Mouse (Mus musculus) neutrophil, adult 5-6 weeks (primary cell): ENCODE results near the gene Rnasek. TPM values are rescaled to one million over a fixed set of nuclear protein-coding genes. Genes with fewer than 3 reads are reported as not detected.
A peak's percentile ranks its signal among the peaks of the same experiment; 100 is the strongest.

ENCODE experiments used
- ATAC-seq: fragments of 151-379, 151-347 bp; 2 replicates; pipeline ENCODE4 v1.8.0; 2017; ENCODE audit warnings: mild to moderate bottlenecking, moderate TSS enrichment; ENCODE audit not compliant: insufficient number of reproducible peaks, poor library complexity, low FRiP score, severe bottlenecking; ENCODE audit errors: extremely low read depth
- total RNA-seq: library from RNA; stranded (forward); fragments of 200-1000 nt; gene quantifications from 2 replicates; pipeline ENCODE4 v1.2.3, GENCODE M21; 2017

Rnasek gene
- 60.4 and 69.0 TPM in 2 replicates for total RNA-seq

- peak; percentile 42 for ATAC-seq
These were observed at the start of gene Rnasek, which contains the start of gene Gm21988 for GRCm38 (mm10) chr11:70239541-70240279. Rnasek (minus strand) TSS chr11:70239842. Gm21988 (minus strand) TSS chr11:70239830.

GRCm38 (mm10) chr11:70289236-70289635, 49.6 kb upstream of the Rnasek start:
- no peak for ATAC-seq

GRCm38 (mm10) chr11:70288102-70288501, 48.5 kb upstream of the Rnasek start:
- ATAC-seq: no peak

- ATAC-seq: no peak
These were observed 46.0 kb upstream of the Rnasek start for GRCm38 (mm10) chr11:70285686-70286085.

GRCm38 (mm10) chr11:70284757-70285156, 45.1 kb upstream of the Rnasek start:
- no peak for ATAC-seq

GRCm38 (mm10) chr11:70283666-70284065, 44.0 kb upstream of the Rnasek start:
- no peak for ATAC-seq

GRCm38 (mm10) chr11:70280441-70280840, 40.8 kb upstream of the Rnasek start:
- ATAC-seq: 0 out of 2 replicates have a peak, but pooled peaks have one; percentile 30

GRCm38 (mm10) chr11:70278961-70279360, 39.3 kb upstream of the Rnasek start:
- ATAC-seq: no peak

GRCm38 (mm10) chr11:70271641-70272040, 32.0 kb upstream of the Rnasek start:
- ATAC-seq: no peak

- no peak for ATAC-seq
These were observed 26.8 kb upstream of the Rnasek start for GRCm38 (mm10) chr11:70266405-70266804.

- ATAC-seq: no peak
These were observed 26.2 kb upstream of the Rnasek start for GRCm38 (mm10) chr11:70265819-70266218.

- no peak for ATAC-seq
These were observed 25.6 kb upstream of the Rnasek start for GRCm38 (mm10) chr11:70265252-70265651.

- ATAC-seq: no peak
These were observed 19.4 kb upstream of the Rnasek start for GRCm38 (mm10) chr11:70259035-70259434.

- 0 out of 2 replicates have a peak, but pooled peaks have one; percentile 6 for ATAC-seq
These were observed 15.4 kb upstream of the Rnasek start, which contains the start of gene Alox12 for GRCm38 (mm10) chr11:70254931-70255531. Alox12 (minus strand) TSS chr11:70255353.

GRCm38 (mm10) chr11:70254337-70254736, 14.7 kb upstream of the Rnasek start:
- no peak for ATAC-seq

GRCm38 (mm10) chr11:70251853-70252252, 12.2 kb upstream of the Rnasek start:
- no peak for ATAC-seq

- no peak for ATAC-seq
These were observed 10.5 kb upstream of the Rnasek start for GRCm38 (mm10) chr11:70250150-70250549.

- ATAC-seq: peak; percentile 64; the same call in 1 of the 2 replicates
These were observed 7.6 kb upstream of the Rnasek start for GRCm38 (mm10) chr11:70247136-70247845.

- no peak for ATAC-seq
These were observed 2.9 kb upstream of the Rnasek start for GRCm38 (mm10) chr11:70242591-70242990.
